Mouse (Mus musculus) adipocyte (in vitro differentiated cells): ENCODE results near the gene Card14.
A peak's percentile ranks its signal among the peaks of the same experiment; 100 is the strongest.
"Not testable (repeated sequence)": the region's sequence is repeated elsewhere in the genome, so short reads cannot be mapped to it uniquely, and the experiment has no call there.

Experiments
- DNase-seq: peaks from one replicate; pipeline ENCODE4 v3.0.0-alpha.2; 2016; ENCODE audit warnings: low spot score

The Card14 gene

GRCm38 (mm10) chr11:119355443-119356385 is 48.1 kb downstream of the Card14 start, which contains the start of the genes Sgsh and Slc26a11:
TSS of gene Sgsh (minus strand) at chr11:119355536.
TSS of gene Slc26a11 (plus strand) at chr11:119355557.
- DNase-seq = peak; percentile 84

GRCm38 (mm10) chr11:119359089-119359488 is 51.5 kb downstream of the Card14 start:
- no peak for DNase-seq

- DNase-seq = no peak
These were observed 55.4 kb downstream of the Card14 start for GRCm38 (mm10) chr11:119362769-119363533.

GRCm38 (mm10) chr11:119363534-119364145 is 56.1 kb downstream of the Card14 start:
- peak; percentile 69 for DNase-seq

- no peak for DNase-seq
These were observed 67.9 kb downstream of the Card14 start for GRCm38 (mm10) chr11:119375425-119375824.

DNA sequence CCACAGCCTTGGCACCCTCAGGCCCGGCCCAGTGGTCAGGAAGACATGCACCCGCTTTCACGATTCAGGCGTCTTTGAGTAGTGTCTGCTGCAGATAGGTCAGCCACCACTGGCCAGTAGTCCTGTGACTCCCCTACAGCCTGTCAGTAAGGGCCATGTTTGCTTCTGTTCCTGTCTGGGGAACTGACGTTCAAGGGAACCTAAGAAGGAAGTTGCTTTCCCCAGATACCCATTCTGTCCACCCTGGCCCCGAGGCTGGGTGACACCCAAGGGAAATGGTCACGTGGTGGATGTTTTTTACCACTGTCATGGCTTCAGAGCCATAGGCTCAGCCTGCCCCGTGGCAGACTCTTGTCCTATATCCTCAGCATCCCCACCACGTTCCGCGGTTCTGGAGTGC is 69.8 kb downstream of the Card14 start:
- no peak for DNase-seq

- DNase-seq = no peak
These were observed 71.0 kb downstream of the Card14 start for GRCm38 (mm10) chr11:119378551-119378950.

DNA sequence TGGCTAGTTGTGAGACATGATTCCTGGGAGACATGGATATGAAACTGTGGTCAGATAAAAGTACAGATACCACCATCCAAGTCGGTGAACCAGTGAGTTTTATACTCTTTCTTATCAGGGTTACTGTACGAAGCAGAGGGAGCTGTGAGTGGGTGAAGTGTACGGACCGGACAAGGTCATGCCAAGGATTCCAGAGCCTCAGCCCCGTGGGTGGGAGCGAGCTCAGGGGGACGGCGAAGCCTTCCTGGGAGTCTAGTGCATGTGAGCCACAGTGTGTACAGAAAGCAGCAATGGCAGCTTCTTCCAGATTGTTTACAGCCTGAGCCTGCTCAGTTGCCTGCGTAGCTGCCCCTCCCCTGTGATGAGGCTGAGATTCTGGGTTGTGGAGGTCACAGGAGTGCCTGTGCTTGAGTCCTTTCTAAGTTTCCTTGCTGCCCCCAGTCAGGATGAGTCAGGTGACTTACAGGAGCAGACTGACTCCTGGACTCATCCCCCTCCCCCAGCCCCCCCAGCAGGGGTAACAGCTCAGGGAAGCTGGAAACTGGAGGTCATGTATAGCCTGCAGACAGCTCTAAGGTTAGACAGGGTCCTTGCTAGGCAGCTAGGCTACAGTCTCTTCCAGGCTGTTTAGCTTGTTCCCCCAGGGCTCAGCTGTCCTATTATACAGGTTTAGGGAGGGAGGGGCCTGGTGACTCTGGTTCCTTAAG is 74.2 kb downstream of the Card14 start:
- DNase-seq = no peak

DNA sequence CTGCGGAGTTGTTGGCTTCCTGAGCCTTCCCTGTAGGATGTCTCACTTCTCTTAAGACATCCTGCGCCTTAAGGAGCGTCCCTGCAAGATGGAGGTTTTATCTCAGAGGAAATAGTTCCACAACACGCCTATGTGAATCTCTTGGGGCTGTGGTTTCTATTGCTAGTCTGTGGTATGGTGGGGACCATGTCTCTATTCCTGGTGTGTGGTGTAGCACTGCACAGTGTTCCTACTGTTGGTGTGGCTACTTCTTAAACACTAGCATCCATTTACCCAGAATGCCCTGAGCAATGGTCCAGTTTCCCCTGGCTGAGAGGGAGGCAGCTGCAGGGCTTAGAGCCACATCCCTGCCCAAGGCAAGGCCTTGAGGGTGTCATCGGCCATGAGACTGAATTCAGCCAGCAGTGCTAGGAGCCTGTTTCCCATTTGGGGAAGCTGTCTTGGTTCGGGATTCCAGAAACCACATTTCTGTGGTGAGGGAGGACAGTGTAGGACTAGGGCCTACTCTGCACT is 74.8 kb downstream of the Card14 start:
- DNase-seq = no peak

GRCm38 (mm10) chr11:119384904-119385303 is 77.3 kb downstream of the Card14 start:
- DNase-seq = no peak

GRCm38 (mm10) chr11:119386306-119386705 is 78.7 kb downstream of the Card14 start:
- no peak for DNase-seq

GRCm38 (mm10) chr11:119387273-119387672 is 79.7 kb downstream of the Card14 start:
- not testable (repeated sequence) for DNase-seq

GRCm38 (mm10) chr11:119389851-119390270 is 82.3 kb downstream of the Card14 start:
- DNase-seq = peak; percentile 85

DNA sequence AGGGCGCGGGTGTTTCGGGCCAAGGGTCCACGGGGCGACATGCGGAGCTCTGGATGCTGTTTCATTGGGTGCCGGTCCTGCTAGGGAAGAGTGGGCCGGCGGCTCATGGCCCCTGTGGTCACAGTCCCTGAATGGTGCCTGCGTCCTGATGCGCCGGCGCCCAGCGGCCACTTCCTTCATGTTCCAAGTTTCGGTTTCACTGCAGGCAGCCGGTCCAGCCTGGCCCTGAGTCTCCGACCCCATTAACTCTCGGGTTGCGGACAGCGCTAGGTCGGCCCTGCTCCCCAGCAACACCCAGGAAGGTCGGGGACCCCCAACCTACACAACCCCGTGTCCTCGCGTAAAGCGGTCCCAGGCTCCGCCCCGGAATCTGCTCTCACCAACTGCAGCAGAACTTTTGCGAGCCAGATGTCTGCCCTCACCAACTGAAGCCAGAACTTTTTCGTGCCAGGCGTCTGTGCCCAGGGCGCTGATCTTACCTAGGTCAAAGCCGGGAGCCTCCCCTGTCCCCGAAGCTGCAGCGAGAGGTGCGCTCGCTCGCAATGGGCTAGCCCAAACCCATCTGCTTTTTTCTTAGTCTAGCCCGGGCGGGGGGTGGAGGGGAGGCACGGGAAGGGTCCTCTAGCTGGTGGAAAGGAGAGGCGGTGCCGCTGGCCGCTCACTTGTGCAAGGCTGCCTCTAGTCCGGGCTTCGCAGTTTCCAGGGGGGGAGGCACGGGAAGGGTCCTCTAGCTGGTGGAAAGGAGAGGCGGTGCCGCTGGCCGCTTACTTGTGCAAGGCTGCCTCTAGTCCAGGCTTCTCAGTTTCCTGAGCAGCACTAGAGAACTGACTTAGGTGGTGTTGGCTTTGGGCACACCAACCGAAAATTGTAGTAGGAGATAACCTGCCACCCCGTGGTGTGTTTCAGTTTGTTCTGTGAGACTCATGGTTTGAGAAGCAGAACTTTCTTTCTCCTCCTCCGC is 83.0 kb downstream of the Card14 start:
- peak; percentile 80 for DNase-seq

GRCm38 (mm10) chr11:119391386-119392000 is 83.9 kb downstream of the Card14 start:
- no peak for DNase-seq

DNA sequence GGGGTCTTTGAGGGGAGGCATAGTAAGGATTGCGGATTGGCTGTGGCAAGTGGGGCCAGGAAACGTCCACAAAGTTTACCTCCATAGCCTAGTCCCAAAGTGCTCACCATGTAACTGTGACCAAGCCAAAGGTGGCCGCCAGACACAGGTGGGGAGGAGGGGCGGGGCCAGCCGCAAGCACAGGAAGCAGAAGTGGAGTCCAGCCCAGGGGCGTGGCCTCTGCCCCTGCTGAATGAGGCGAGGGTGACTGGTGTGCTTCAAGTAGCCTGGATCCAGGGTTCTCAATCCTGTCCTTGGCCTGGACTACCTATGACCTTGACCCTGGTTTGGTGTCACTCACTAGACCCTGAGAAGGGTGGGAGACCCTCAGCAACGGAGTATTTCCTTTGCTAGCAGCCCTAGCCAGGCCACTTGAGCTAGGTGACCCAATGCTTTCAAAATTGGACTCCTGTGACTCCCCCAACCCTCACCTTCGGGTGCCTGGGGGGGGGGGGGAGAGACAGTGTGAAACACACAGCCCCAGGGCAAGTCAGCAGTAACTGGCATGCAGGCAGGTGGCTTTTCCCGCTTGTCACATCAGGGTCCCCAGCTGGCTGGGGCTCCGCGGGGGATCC is 84.5 kb downstream of the Card14 start:
- peak; percentile 14 for DNase-seq

- peak; percentile 67 for DNase-seq
These were observed 85.4 kb downstream of the Card14 start, which contains the start of gene Rnf213 for GRCm38 (mm10) chr11:119392800-119393482. TSS of gene Rnf213 (plus strand) at chr11:119393100.

GRCm38 (mm10) chr11:119393483-119393804 is 85.9 kb downstream of the Card14 start:
- no peak for DNase-seq

- DNase-seq = no peak
These were observed 86.6 kb downstream of the Card14 start for GRCm38 (mm10) chr11:119394210-119394609.
